Mouse (Mus musculus) heart, embryonic 11.5 days (tissue): ENCODE data around the gene Shc2. TPM values are rescaled to one million over a fixed set of nuclear protein-coding genes. Genes with fewer than 3 reads are reported as not detected.

ENCODE experiments used
- ATAC-seq: fragments of 200-750 bp; cut with Nextera tagmentation; replicated peaks from 2 replicates; pipeline ENCODE4 v1.8.0; 2017; ENCODE audit warnings: moderate library complexity; ENCODE audit not compliant: insufficient number of reproducible peaks, low FRiP score, low TSS enrichment
- H3K27ac ChIP-seq: fragments of 300-500 bp; sonication (generic); 2 replicates; pipeline ENCODE4 v1.5.1; 2014; ENCODE audit warnings: mild to moderate bottlenecking, low read depth, low read length
- H3K27me3 ChIP-seq: fragments of 300-500 bp; sonication (generic); 2 replicates; pipeline ENCODE4 v1.6.1; 2014; ENCODE audit warnings: mild to moderate bottlenecking, low read length, mixed read lengths; ENCODE audit not compliant: control insufficient read depth, insufficient read depth
- H3K36me3 ChIP-seq: fragments of 300-500 bp; sonication (generic); 2 replicates; pipeline ENCODE4 v1.6.1; 2014; ENCODE audit warnings: mild to moderate bottlenecking, low read length, moderate library complexity, mixed read lengths; ENCODE audit not compliant: control insufficient read depth, insufficient read depth
- H3K4me1 ChIP-seq: fragments of 300-500 bp; sonication (generic); 2 replicates; pipeline ENCODE4 v1.6.1; 2014; ENCODE audit warnings: low read length; ENCODE audit not compliant: control insufficient read depth, insufficient read depth
- H3K4me2 ChIP-seq: fragments of 300-500 bp; sonication (generic); 2 replicates; pipeline ENCODE4 v1.6.1; 2014; ENCODE audit warnings: mild to moderate bottlenecking, moderate library complexity
- H3K4me3 ChIP-seq: fragments of 300-500 bp; sonication (generic); 2 replicates; pipeline ENCODE4 v1.5.1; 2014; ENCODE audit warnings: low read depth, low read length
- H3K9ac ChIP-seq: fragments of 300-500 bp; sonication (generic); 2 replicates; pipeline ENCODE4 v1.6.1; 2014; ENCODE audit warnings: mild to moderate bottlenecking, low read depth, low read length, moderate library complexity
- H3K9me3 ChIP-seq: fragments of 300-500 bp; sonication (generic); replicated peaks from 2 replicates; pipeline ENCODE4 v1.6.1; 2016; ENCODE audit warnings: low read length; ENCODE audit not compliant: control insufficient read depth
- WGBS: fragments of 180-500 bp; shearing (Covaris S2); extraction: QIAGEN DNeasy Blood & Tissue Kit; methylation state at CpG from one replicate; pipeline ENCODE4 v1.1.7; 2014; ENCODE audit not compliant: insufficient replicate concordance; 5-methylcytosine and 5-hydroxymethylcytosine counted together
- polyA plus RNA-seq: library from polyadenylated mRNA; unstranded; fragments of >200 nt; fragmentation: Nextera tagmentation; extraction: Ambion mirVana; gene quantifications from 2 replicates; pipeline ENCODE4 v1.2.1, GENCODE M21; 2014

The Shc2 gene
- polyA plus RNA-seq, 1 experiment from 2014 or later, result 1.3 TPM

GRCm38 (mm10) chr10:79595590-79595929 lies 42.2 kb downstream of the Shc2 start:
- Histone ChIP-seq H3K4me2 (no peak overlapping the region), H3K9ac (no peak overlapping the region), H3K27ac (no peak overlapping the region), H3K4me3 (no peak overlapping the region), H3K36me3 (no peaks in the 10 kb centered on the region), H3K9me3 (no peaks in the 10 kb centered on the region), H3K27me3 (peaks cover 9% of the 10 kb centered on the region), H3K4me1 (no peaks in the 10 kb centered on the region)
- ATAC-seq, result no peak
- WGBS, result 54% methylated on average over 8 of the region's 8 CpGs

GRCm38 (mm10) chr10:79594872-79595589 lies 42.7 kb downstream of the Shc2 start:
- Histone ChIP-seq H3K4me2 (no peak overlapping the region), H3K4me1 (no peaks in the 10 kb centered on the region), H3K27ac (no peak overlapping the region), H3K9ac (no peak overlapping the region), H3K9me3 (no peaks in the 10 kb centered on the region), H3K36me3 (no peaks in the 10 kb centered on the region), H3K27me3 (peaks cover 9% of the 10 kb centered on the region), H3K4me3 (no peak overlapping the region)
- WGBS, result 20% methylated on average over 17 of the region's 17 CpGs
- no peak for ATAC-seq

- 43% methylated on average over 6 of the region's 6 CpGs for WGBS
- H3K9me3 ChIP-seq, result no peaks in the 10 kb centered on the region
- H3K4me2 ChIP-seq, result no peak overlapping the region
- no peak overlapping the region for H3K9ac ChIP-seq
- ATAC-seq, result no peak
- H3K27me3 ChIP-seq, result peaks cover 9% of the 10 kb centered on the region
- no peaks in the 10 kb centered on the region for H3K36me3 ChIP-seq
- no peak overlapping the region for H3K27ac ChIP-seq
- no peaks in the 10 kb centered on the region for H3K4me1 ChIP-seq
- no peak overlapping the region for H3K4me3 ChIP-seq
These were observed 43.6 kb downstream of the Shc2 start for GRCm38 (mm10) chr10:79594111-79594510.

GRCm38 (mm10) chr10:79590702-79591101 lies 47.0 kb downstream of the Shc2 start:
- no peak overlapping the region for H3K4me3 ChIP-seq
- peaks cover 6% of the 10 kb centered on the region for H3K27me3 ChIP-seq
- no peaks in the 10 kb centered on the region for H3K9me3 ChIP-seq
- no peak overlapping the region for H3K9ac ChIP-seq
- H3K4me1 ChIP-seq, result no peaks in the 10 kb centered on the region
- no peak for ATAC-seq
- H3K36me3 ChIP-seq, result no peaks in the 10 kb centered on the region
- 89% methylated on average over 1 of the region's 1 CpGs for WGBS
- H3K27ac ChIP-seq, result no peak overlapping the region
- H3K4me2 ChIP-seq, result no peak overlapping the region

- no peak for ATAC-seq
- H3K36me3 ChIP-seq, result no peaks in the 10 kb centered on the region
- no peak overlapping the region for H3K9ac ChIP-seq
- WGBS, result 60% methylated on average over 4 of the region's 4 CpGs
- no peak overlapping the region for H3K4me2 ChIP-seq
- no peaks in the 10 kb centered on the region for H3K4me1 ChIP-seq
- no peak overlapping the region for H3K4me3 ChIP-seq
- H3K9me3 ChIP-seq, result no peaks in the 10 kb centered on the region
- no peaks in the 10 kb centered on the region for H3K27me3 ChIP-seq
- no peak overlapping the region for H3K27ac ChIP-seq
These were observed 50.0 kb downstream of the Shc2 start for GRCm38 (mm10) chr10:79587752-79588126.

- no peaks in the 10 kb centered on the region for H3K36me3 ChIP-seq
- no peaks in the 10 kb centered on the region for H3K27me3 ChIP-seq
- H3K4me3 ChIP-seq, result no peak within 1 kb of the TSS
- no peaks in the 10 kb centered on the region for H3K9me3 ChIP-seq
- ATAC-seq, result no peak
- no peak within 1 kb of the TSS for H3K27ac ChIP-seq
- no peak within 1 kb of the TSS for H3K9ac ChIP-seq
- WGBS, result 73% methylated on average over 5 of the region's 5 CpGs
- H3K4me2 ChIP-seq, result no peak within 1 kb of the TSS
- no peaks in the 10 kb centered on the region for H3K4me1 ChIP-seq
These were observed 50.5 kb downstream of the Shc2 start, which contains the start of gene Theg for GRCm38 (mm10) chr10:79587061-79587751. Gene Theg, minus strand, starts transcription at chr10:79587331.

GRCm38 (mm10) chr10:79586243-79586642 lies 51.5 kb downstream of the Shc2 start:
- no peak overlapping the region for H3K4me3 ChIP-seq
- 69% methylated on average over 8 of the region's 8 CpGs for WGBS

GRCm38 (mm10) chr10:79585723-79586122 lies 52.0 kb downstream of the Shc2 start:
- H3K4me2 ChIP-seq, result no peak overlapping the region
- H3K9ac ChIP-seq, result no peak overlapping the region
- no peak overlapping the region for H3K4me3 ChIP-seq
- H3K4me1 ChIP-seq, result no peaks in the 10 kb centered on the region
- H3K27ac ChIP-seq, result no peak overlapping the region
- H3K36me3 ChIP-seq, result no peaks in the 10 kb centered on the region
- ATAC-seq, result no peak
- WGBS, result 84% methylated on average over 5 of the region's 5 CpGs
- H3K9me3 ChIP-seq, result no peaks in the 10 kb centered on the region
- no peaks in the 10 kb centered on the region for H3K27me3 ChIP-seq

More at GRCm38 (mm10) chr10:79586243-79586642, 51.5 kb downstream of the Shc2 start:
- no peak overlapping the region for H3K27ac ChIP-seq
- H3K9ac ChIP-seq, result no peak overlapping the region
- ATAC-seq, result no peak
- H3K4me1 ChIP-seq, result no peaks in the 10 kb centered on the region
- no peaks in the 10 kb centered on the region for H3K9me3 ChIP-seq
- no peak overlapping the region for H3K4me2 ChIP-seq
- no peaks in the 10 kb centered on the region for H3K27me3 ChIP-seq
- no peaks in the 10 kb centered on the region for H3K36me3 ChIP-seq

GRCm38 (mm10) chr10:79585136-79585535 lies 52.6 kb downstream of the Shc2 start:
- H3K9ac ChIP-seq, result no peak overlapping the region
- ATAC-seq, result no peak

More at GRCm38 (mm10) chr10:79585136-79585535, 52.6 kb downstream of the Shc2 start:
- Histone ChIP-seq H3K4me1 (no peaks in the 10 kb centered on the region), H3K4me2 (no peak overlapping the region), H3K9me3 (no peaks in the 10 kb centered on the region), H3K36me3 (no peaks in the 10 kb centered on the region), H3K27me3 (no peaks in the 10 kb centered on the region; the same call in 1 of the 2 replicates), H3K4me3 (no peak overlapping the region), H3K27ac (no peak overlapping the region)
- WGBS, result 79% methylated on average over 6 of the region's 6 CpGs
